ENCODE assay signal across 10 mouse cellular contexts in the genomic region with DNA sequence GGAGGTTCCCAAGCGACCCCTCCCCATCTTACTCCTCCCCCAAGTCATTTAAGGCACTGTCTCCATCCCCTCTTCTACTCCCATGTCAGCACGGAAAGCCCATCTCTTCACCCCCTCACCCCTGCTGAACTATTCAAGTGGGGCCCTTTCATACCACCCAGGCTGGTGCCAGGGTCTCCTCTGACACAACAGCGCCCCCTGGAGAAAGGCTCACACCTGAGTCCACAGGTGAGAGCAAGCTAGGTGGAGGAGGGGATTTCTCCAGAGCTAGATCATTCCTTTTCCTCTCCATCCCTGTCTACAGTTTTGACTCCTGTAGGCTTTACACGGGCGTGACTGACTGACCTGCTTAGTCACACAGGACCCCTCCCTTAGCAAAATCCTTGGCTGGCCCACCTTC.
A peak's percentile ranks its signal among the peaks of the same experiment; 100 is the strongest.
DNase-seq lines count a peak whose midpoint lies in the region; ATAC-seq and TF ChIP-seq lines count a peak whose summit lies in the region.
"Had no signal": no experiment of that assay in that cellular context is flagged by ENCODE, and none has a peak within 500 bp of the region (broad histone marks: within the 10 kb centered on the region; RNA-seq: fewer than 3 reads in every experiment).

No protein-coding gene starts in this region.

- intact Hi-C loops in heart, postnatal 10 days (cut with DNase I) = no loop called here

- TF ChIP-seq RAD21 in MEL (IDR thresholded peaks at IDR 0.05; ENCODE audit: low read depth, low read length) = peak; percentile 56

- peak; percentile 44 to 71 (median 61); a peak in 5 of 6 replicates for TF ChIP-seq CTCF in MEL (IDR thresholded peaks at IDR 0.05 in 2 of 3, conservative IDR thresholded peaks at IDR 0.05 in 1 of 3; ENCODE audit: control insufficient read depth in 1 of 3, insufficient read depth in 1 of 3, low read depth in 2 of 3, low read length in 3 of 3, poor library complexity in 1 of 3, severe bottlenecking in 1 of 3)

- DNase-seq in heart, adult 11 months = peak; percentile 89
- no peak for DNase-seq in heart, postnatal 10 days
- peak; percentile 18 for DNase-seq in MEL (ENCODE audit: low read depth, low spot score)
- DNase-seq in spleen, postnatal 10 days (ENCODE audit: low spot score in 2 of 2) = peak; percentile 32 to 77
- DNase-seq in layer of hippocampus, adult 18-20 months (ENCODE audit: low spot score in 2 of 2) = no peak
- DNase-seq in embryo, embryonic 10.5 days (ENCODE audit: low spot score) = no peak
- no peak for DNase-seq in urinary bladder, postnatal 4 days (ENCODE audit: low spot score in 2 of 2)

- H3K4me1 ChIP-seq in MEL (ENCODE audit: control insufficient read depth in 1 of 2, insufficient read depth in 2 of 2, low read length in 2 of 2) = no peaks in the 10 kb centered on the region
- H3K4me1 ChIP-seq in kidney, embryonic 15.5 days = peaks cover 46% of the 10 kb centered on the region
- H3K4me1 ChIP-seq: neural tube, embryonic 12.5 days had no signal

- no peak for TF ChIP-seq POLR2A in MEL (IDR thresholded peaks at IDR 0.05; ENCODE audit: control insufficient read depth in 1 of 2, insufficient read depth in 1 of 2, low read depth in 1 of 2, low read length in 2 of 2, poor library complexity in 1 of 2)

- H3K27me3 ChIP-seq in MEL (ENCODE audit: control insufficient read depth in 1 of 2, insufficient read depth in 2 of 2, low read length in 2 of 2) = peaks cover 0 to 14% of the 10 kb centered on the region in 2 experiments; a peak in 2 of 4 replicates
- no peaks in the 10 kb centered on the region for H3K27me3 ChIP-seq in kidney, embryonic 15.5 days
- H3K27me3 ChIP-seq: heart, embryonic 13.5 days; neural tube, embryonic 12.5 days had no signal

- H3K4me3 ChIP-seq in MEL (ENCODE audit: control insufficient read depth in 1 of 2, insufficient read depth in 1 of 2, low read depth in 2 of 2, low read length in 2 of 2) = no peak overlapping the region
- no peak overlapping the region for H3K4me3 ChIP-seq in kidney, embryonic 15.5 days (replicated peaks)
- H3K4me3 ChIP-seq: heart, embryonic 13.5 days; neural tube, embryonic 12.5 days had no signal

- no peak overlapping the region for H3K9ac ChIP-seq in MEL (ENCODE audit: control insufficient read depth, low read depth, low read length, poor library complexity, severe bottlenecking)
- H3K9ac ChIP-seq in kidney, embryonic 15.5 days = no peak overlapping the region
- H3K9ac ChIP-seq: heart, embryonic 13.5 days; neural tube, embryonic 12.5 days had no signal

- no peaks in the 10 kb centered on the region for H3K36me3 ChIP-seq in MEL (ENCODE audit: control insufficient read depth in 1 of 2, insufficient read depth in 2 of 2, low read length in 2 of 2)
- no peaks in the 10 kb centered on the region for H3K36me3 ChIP-seq in kidney, embryonic 15.5 days
- H3K36me3 ChIP-seq: heart, embryonic 13.5 days; neural tube, embryonic 12.5 days had no signal

- ATAC-seq in kidney, embryonic 15.5 days (replicated peaks; ENCODE audit: low FRiP score) = peak; percentile 29; the same call in 1 of the 2 replicates

- H3K27ac ChIP-seq in MEL (ENCODE audit: control insufficient read depth, low read depth, low read length) = no peak overlapping the region
- peak overlapping the region; percentile 88 for H3K27ac ChIP-seq in kidney, embryonic 15.5 days
- H3K27ac ChIP-seq: neural tube, embryonic 12.5 days had no signal

- no peaks in the 10 kb centered on the region for H3K9me3 ChIP-seq in MEL (replicated peaks; ENCODE audit: insufficient read depth, low read length)
- no peaks in the 10 kb centered on the region for H3K9me3 ChIP-seq in kidney, embryonic 15.5 days (replicated peaks)
- H3K9me3 ChIP-seq: heart, embryonic 13.5 days; neural tube, embryonic 12.5 days had no signal

- 0 out of 2 replicates have a peak overlapping the region, but pooled peaks have one; percentile 33 for H3K4me2 ChIP-seq in kidney, embryonic 15.5 days
- H3K4me2 ChIP-seq: heart, embryonic 13.5 days; neural tube, embryonic 12.5 days had no signal

- no peaks in the 10 kb centered on the region for H3K79me2 ChIP-seq in MEL (ENCODE audit: control insufficient read depth, insufficient read depth, low read length, poor library complexity)

- no peak for TF ChIP-seq EP300 in MEL (IDR thresholded peaks at IDR 0.05; ENCODE audit: low read depth in 1 of 2, low read length in 2 of 2)

- 37% methylated on average over 5 of the region's 5 CpGs for WGBS in kidney, embryonic 15.5 days

TF ChIP-seq in MEL, 35 proteins besides CTCF, POLR2A, EP300 and RAD21:
- peak; percentile 78 for TF ChIP-seq SMC3 (IDR thresholded peaks at IDR 0.05; ENCODE audit: low read depth, low read length)
- peak; percentile 73 for TF ChIP-seq ZC3H11A (IDR thresholded peaks at IDR 0.05; ENCODE audit: low read depth, low read length)
- TF ChIP-seq JUND (IDR thresholded peaks at IDR 0.05; ENCODE audit: low read depth, low read length) = no peak
- TF ChIP-seq CHD1 (IDR thresholded peaks at IDR 0.05; ENCODE audit: low read depth, low read length) = no peak
- TF ChIP-seq TBP (IDR thresholded peaks at IDR 0.05; ENCODE audit: low read depth, low read length) = no peak
- TF ChIP-seq USF2 (IDR thresholded peaks at IDR 0.05; ENCODE audit: borderline replicate concordance in 1 of 2, insufficient read depth in 1 of 2, low read depth in 1 of 2, low read length in 2 of 2) = no peak

Comparison
In these comparisons a context has a peak if more than half of its experiments do, and no peak if none do; other contexts are left out.
1. DNase-seq: peak in heart, adult 11 months (single experiment), MEL (single experiment) and spleen, postnatal 10 days (2 of 2); none in heart, postnatal 10 days (0 of 2), layer of hippocampus, adult 18-20 months (0 of 2), embryo, embryonic 10.5 days (single experiment) and urinary bladder, postnatal 4 days (0 of 2).